Mouse (Mus musculus): ENCODE data around the gene Dixdc1. TPM values are rescaled to one million over a fixed set of nuclear protein-coding genes. Genes with fewer than 3 reads are reported as not detected.
A peak's percentile ranks its signal among the peaks of the same experiment; 100 is the strongest.

Gene Dixdc1
- total and polyA plus RNA-seq, 2 experiments from 2014 or later: 28.6 to 33.3 TPM

DNA sequence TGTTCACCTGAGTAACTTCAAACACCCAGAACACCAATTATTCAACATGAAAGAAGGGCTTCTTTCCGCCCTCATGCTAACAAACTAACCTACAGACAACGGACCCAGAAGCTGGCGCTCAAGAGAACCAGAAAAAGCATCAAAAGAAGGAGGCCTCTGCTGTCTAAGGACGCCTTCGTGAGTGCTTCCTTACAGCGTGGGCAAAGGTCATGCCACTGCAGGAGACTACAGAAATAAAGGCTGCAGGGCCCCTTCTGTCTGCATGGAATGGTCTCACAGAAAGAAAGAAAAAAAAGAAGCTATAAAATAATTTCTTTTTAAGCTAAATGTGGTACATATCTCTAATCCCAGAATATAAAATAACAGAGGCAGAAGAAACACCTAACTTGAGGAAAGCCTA is 34.4 kb downstream of the Dixdc1 start:
- Histone ChIP-seq H3K27me3 (ENCODE audit: insufficient read depth, low read length) (no peaks in the 10 kb centered on the region), H3K4me1 (ENCODE audit: insufficient read depth, low read length) (no peaks in the 10 kb centered on the region), H3K9ac (replicated peaks; ENCODE audit: low read length, poor library complexity, severe bottlenecking) (no peak overlapping the region), H3K4me2 (ENCODE audit: low read depth, low read length, poor library complexity, severe bottlenecking) (no peak overlapping the region), H3K27ac (ENCODE audit: low read depth, low read length) (no peak overlapping the region), H3K9me3 (ENCODE audit: low read length) (no peaks in the 10 kb centered on the region), H3K4me3 (ENCODE audit: low read depth, low read length) (no peak overlapping the region), H3K36me3 (ENCODE audit: insufficient read depth, low read length) (peaks cover 31% of the 10 kb centered on the region; the same call in 1 of the 2 replicates)
- ATAC-seq (ENCODE audit: low FRiP score): no peak
- no peak for DNase-seq (ENCODE audit: low spot score)
- TF ChIP-seq CTCF (IDR thresholded peaks at IDR 0.05): no peak
- 49% methylated on average over 6 of the region's 6 CpGs for WGBS

DNA sequence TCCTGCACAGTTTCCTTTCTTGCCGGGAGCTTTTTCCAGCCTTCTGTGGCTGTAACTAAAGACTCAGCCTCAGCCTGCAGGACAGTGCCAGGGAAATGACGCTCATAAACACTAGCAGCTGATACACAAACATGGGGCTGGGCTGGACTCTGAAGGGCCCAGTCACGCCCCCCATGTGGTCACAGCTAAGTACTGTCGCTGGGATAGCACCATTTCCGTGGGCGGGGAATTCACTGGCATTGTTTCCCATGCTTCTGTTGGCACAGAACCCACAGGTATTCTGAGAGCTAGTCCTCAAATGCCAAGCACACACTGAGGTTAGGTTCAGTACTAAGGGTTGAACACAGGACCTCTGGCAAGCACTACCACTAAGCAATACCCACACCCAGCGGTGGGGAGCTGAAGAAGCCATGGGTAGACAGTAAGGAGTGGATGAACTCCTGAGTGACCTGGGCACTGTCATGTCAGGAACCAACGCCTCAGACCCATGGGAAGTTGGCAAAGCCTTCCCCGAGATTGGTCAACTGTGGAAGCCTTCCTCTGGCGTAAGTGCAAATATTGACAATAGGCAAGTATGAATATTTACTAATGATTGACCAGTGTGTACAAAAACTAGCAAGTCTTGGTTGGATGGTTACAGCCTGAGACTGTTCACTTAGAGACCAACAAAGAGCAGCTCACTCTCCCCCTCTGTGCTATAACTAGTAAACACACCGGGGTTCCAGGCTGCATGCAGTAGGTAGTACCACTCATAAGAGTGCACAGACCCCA is 38.2 kb downstream of the Dixdc1 start:
- WGBS: 67% methylated on average over 11 of the region's 11 CpGs
- H3K4me3 ChIP-seq (ENCODE audit: low read depth, low read length): no peak overlapping the region
- DNase-seq (ENCODE audit: low spot score): no peak
- no peak overlapping the region for H3K27ac ChIP-seq (ENCODE audit: low read depth, low read length)
- no peak for ATAC-seq (ENCODE audit: low FRiP score)
- no peak overlapping the region for H3K9ac ChIP-seq (replicated peaks; ENCODE audit: low read length, poor library complexity, severe bottlenecking)
- peaks cover 24% of the 10 kb centered on the region; the same call in 1 of the 2 replicates for H3K36me3 ChIP-seq (ENCODE audit: insufficient read depth, low read length)
- H3K4me2 ChIP-seq (ENCODE audit: low read depth, low read length, poor library complexity, severe bottlenecking): no peak overlapping the region
- peaks cover 6% of the 10 kb centered on the region; the same call in 1 of the 2 replicates for H3K4me1 ChIP-seq (ENCODE audit: insufficient read depth, low read length)
- no peaks in the 10 kb centered on the region for H3K27me3 ChIP-seq (ENCODE audit: insufficient read depth, low read length)
- H3K9me3 ChIP-seq (ENCODE audit: low read length): no peaks in the 10 kb centered on the region
- no peak for TF ChIP-seq CTCF (IDR thresholded peaks at IDR 0.05)

DNA sequence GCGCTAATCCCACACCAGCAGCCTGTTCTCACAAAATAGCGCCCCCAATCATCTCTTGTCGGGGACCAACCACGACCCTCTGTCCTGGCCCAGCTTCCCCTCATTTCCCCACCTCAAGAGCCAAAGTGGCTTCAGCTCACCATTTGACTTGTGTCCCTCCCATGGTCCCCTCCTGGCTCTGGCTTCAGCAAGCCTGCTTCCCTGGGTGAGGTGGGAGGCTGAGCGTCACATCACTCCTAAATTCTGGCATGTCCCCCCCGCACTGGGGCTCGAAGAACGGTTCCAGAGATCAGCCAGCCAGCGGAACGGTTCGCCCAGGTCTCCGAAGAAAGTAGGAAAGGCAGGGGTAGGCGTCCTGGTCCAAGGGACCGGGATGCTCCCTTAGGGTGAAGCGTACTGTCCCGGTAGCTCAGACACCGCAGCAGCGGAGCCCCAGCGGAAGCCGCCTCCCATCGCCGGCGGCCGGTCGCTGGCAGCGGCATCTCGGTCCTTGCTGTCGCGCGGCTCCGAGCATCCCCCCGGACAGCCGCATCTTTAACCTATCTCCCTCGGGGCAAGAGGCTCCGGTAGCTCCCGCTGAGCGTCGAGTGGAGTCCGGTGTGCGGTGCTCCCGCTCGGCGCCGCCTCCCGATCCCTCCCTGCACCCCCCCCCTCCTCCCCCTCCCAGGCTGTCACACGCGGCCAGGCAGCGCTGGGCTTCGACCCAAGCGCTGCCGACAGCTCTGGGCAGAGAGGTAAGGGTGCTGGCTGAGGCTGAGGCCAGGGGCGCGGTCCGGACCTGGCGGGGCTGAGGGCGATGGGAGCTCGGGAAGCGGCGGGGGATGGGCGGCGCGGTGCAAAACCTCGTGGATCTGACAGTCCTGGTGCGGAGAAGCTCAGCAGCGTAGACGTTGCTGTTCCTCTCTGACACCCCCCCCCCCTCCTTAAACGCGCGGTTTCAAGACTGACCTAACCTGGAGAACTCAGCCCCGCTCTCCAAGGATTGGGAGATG is 40.6 kb downstream of the Dixdc1 start:
- H3K9ac ChIP-seq (replicated peaks; ENCODE audit: low read length, poor library complexity, severe bottlenecking): peak overlapping the region; percentile 85
- H3K27ac ChIP-seq (ENCODE audit: low read depth, low read length): peak overlapping the region; percentile 78
- ATAC-seq (ENCODE audit: low FRiP score) (peak; percentile 67), DNase-seq (ENCODE audit: low spot score) (peak; percentile 41)
- peaks cover 22% of the 10 kb centered on the region; the same call in 1 of the 2 replicates for H3K36me3 ChIP-seq (ENCODE audit: insufficient read depth, low read length)
- WGBS: under 1% methylated on average over 58 of the region's 70 CpGs
- peak overlapping the region; percentile 74 for H3K4me3 ChIP-seq (ENCODE audit: low read depth, low read length)
- H3K27me3 ChIP-seq (ENCODE audit: insufficient read depth, low read length): no peaks in the 10 kb centered on the region
- peak; percentile 30 for TF ChIP-seq CTCF (IDR thresholded peaks at IDR 0.05)
- no peaks in the 10 kb centered on the region for H3K9me3 ChIP-seq (ENCODE audit: low read length)
- H3K4me2 ChIP-seq (ENCODE audit: low read depth, low read length, poor library complexity, severe bottlenecking): peak overlapping the region; percentile 68
- peaks cover 6% of the 10 kb centered on the region; the same call in 1 of the 2 replicates for H3K4me1 ChIP-seq (ENCODE audit: insufficient read depth, low read length)

GRCm38 (mm10) chr9:50697706-50698041 is 41.6 kb downstream of the Dixdc1 start:
- ATAC-seq (ENCODE audit: low FRiP score) (peak; percentile 68), DNase-seq (ENCODE audit: low spot score) (peak; percentile 91)
- peaks cover 17% of the 10 kb centered on the region; the same call in 1 of the 2 replicates for H3K36me3 ChIP-seq (ENCODE audit: insufficient read depth, low read length)
- peak overlapping the region; percentile 78 for H3K27ac ChIP-seq (ENCODE audit: low read depth, low read length)
- TF ChIP-seq CTCF (IDR thresholded peaks at IDR 0.05): no peak
- peak overlapping the region; percentile 68 for H3K4me2 ChIP-seq (ENCODE audit: low read depth, low read length, poor library complexity, severe bottlenecking)
- WGBS: 1% methylated on average over 12 of the region's 12 CpGs
- H3K27me3 ChIP-seq (ENCODE audit: insufficient read depth, low read length): no peaks in the 10 kb centered on the region
- no peaks in the 10 kb centered on the region for H3K9me3 ChIP-seq (ENCODE audit: low read length)
- H3K9ac ChIP-seq (replicated peaks; ENCODE audit: low read length, poor library complexity, severe bottlenecking): peak overlapping the region; percentile 59
- peak overlapping the region; percentile 74 for H3K4me3 ChIP-seq (ENCODE audit: low read depth, low read length)
- peaks cover 6% of the 10 kb centered on the region; the same call in 1 of the 2 replicates for H3K4me1 ChIP-seq (ENCODE audit: insufficient read depth, low read length)

- no peak for DNase-seq (ENCODE audit: low spot score)
- H3K4me3 ChIP-seq (ENCODE audit: low read depth, low read length): peak overlapping the region; percentile 74
- H3K4me2 ChIP-seq (ENCODE audit: low read depth, low read length, poor library complexity, severe bottlenecking): peak overlapping the region; percentile 68
- WGBS: 19% methylated on average over 12 of the region's 12 CpGs
- H3K36me3 ChIP-seq (ENCODE audit: insufficient read depth, low read length): peaks cover 18% of the 10 kb centered on the region; the same call in 1 of the 2 replicates
- H3K4me1 ChIP-seq (ENCODE audit: insufficient read depth, low read length): peaks cover 6% of the 10 kb centered on the region; the same call in 1 of the 2 replicates
- H3K9ac ChIP-seq (replicated peaks; ENCODE audit: low read length, poor library complexity, severe bottlenecking): peak overlapping the region; percentile 59
- ATAC-seq (ENCODE audit: low FRiP score): no peak
- no peaks in the 10 kb centered on the region for H3K27me3 ChIP-seq (ENCODE audit: insufficient read depth, low read length)
- no peaks in the 10 kb centered on the region for H3K9me3 ChIP-seq (ENCODE audit: low read length)
- no peak for TF ChIP-seq CTCF (IDR thresholded peaks at IDR 0.05)
- H3K27ac ChIP-seq (ENCODE audit: low read depth, low read length): peak overlapping the region; percentile 78
Observed at GRCm38 (mm10) chr9:50696851-50697705, 42.2 kb downstream of the Dixdc1 start.
